Mouse (Mus musculus): Measurements from ENCODE around the gene Tanc1. TPM values are rescaled to one million over a fixed set of nuclear protein-coding genes. Genes with fewer than 3 reads are reported as not detected.
A peak's percentile ranks its signal among the peaks of the same experiment; 100 is the strongest.
"Not testable (repeated sequence)": the region's sequence is repeated elsewhere in the genome, so short reads cannot be mapped to it uniquely, and the experiment has no call there.

Tanc1 gene
- polyA plus RNA-seq (2016; fragmentation: Nextera tagmentation; extraction: Ambion mirVana): 20.0 and 23.6 TPM in 2 replicates

DNA sequence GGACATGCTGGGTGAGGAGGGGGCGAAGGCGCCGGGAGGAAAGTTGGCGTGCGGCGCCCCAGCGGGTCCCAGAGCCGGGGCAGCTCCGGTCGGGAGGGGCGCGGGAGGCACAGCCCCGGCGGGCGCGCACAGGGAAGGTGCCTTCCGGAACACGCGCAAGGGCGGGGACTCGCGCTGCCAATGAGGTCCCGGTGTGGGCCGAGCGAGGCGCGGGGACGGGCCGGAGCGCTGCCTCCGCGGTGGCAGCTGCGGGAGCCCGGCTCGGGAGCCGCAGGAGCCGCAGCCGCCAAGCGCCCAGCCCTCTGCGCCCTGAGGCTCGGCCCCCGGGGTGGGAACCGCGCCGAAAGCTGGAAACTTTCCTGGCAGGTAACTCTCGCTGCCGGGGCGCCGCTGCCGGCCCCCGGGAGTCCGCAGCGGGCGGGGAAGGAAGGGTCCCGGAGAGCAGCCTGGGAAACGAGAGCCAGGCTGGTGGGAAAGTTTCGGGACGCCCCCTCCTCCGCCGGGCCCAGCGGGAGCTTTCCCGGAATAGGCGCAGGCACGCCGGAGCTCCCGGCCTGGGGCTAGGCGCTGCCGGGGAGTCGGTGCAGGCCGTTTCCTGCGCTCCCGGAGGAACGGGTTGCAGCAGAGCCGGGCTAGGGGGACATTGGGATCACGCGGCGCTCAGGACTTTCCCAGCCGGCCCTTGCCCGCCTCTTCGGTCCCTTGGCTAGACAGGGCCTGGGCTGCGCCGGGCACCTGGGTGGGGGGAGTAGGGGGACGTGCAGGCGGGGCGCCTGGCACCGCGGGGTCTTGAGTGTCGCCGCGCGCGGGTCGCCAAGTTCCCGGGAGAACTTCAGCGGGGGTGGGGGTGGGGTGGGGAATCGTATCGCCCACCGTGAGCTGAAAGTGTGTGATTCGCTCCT lies at the start of gene Tanc1:
Gene Tanc1 (plus strand): TSS at position 212 of the 902 bp plus-strand sequence.
- peak within 1 kb of the TSS; percentile 65 for H3K4me2 ChIP-seq
- H3K9ac ChIP-seq: peak within 1 kb of the TSS; percentile 80
- no peaks in the 10 kb centered on the region for H3K27me3 ChIP-seq
- peak within 1 kb of the TSS; percentile 88 for H3K27ac ChIP-seq
- ATAC-seq (ENCODE audit: low FRiP score): peak; percentile 94
- H3K36me3 ChIP-seq (replicated peaks): no peaks in the 10 kb centered on the region
- peaks cover 34% of the 10 kb centered on the region for H3K4me1 ChIP-seq
- H3K9me3 ChIP-seq: no peaks in the 10 kb centered on the region
- under 1% methylated on average over 90 of the region's 99 CpGs for WGBS
- peak within 1 kb of the TSS; percentile 77 for H3K4me3 ChIP-seq (replicated peaks)

DNA sequence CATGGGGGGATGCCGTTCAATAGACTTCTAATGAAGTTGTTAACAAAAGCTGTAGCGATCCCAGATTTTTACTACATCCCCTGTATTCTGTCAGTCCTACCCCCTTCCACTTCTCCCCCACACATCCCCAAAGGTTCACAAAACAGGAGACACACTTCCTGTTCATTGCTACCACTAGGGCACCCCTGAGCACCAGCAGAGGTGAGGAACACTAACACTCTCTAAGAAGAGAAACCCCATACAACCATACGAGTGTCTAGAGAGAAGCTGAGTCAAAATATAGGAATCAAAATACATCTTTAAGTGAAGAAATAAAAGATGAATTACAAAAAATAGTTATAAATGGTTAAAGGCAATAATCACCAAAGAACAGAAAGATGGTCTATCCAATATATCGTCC lies 49.6 kb upstream of the Tanc1 start:
- H3K9ac ChIP-seq: no peak overlapping the region
- ATAC-seq (ENCODE audit: low FRiP score): no peak
- H3K27ac ChIP-seq: no peak overlapping the region
- 76% methylated on average over 4 of the region's 4 CpGs for WGBS
- no peaks in the 10 kb centered on the region for H3K27me3 ChIP-seq
- H3K4me1 ChIP-seq: peaks cover 10% of the 10 kb centered on the region; the same call in 1 of the 2 replicates
- H3K9me3 ChIP-seq: peaks cover 5% of the 10 kb centered on the region; the same call in 1 of the 2 replicates
- H3K4me2 ChIP-seq: no peak overlapping the region
- no peak overlapping the region for H3K4me3 ChIP-seq (replicated peaks)
- no peaks in the 10 kb centered on the region for H3K36me3 ChIP-seq (replicated peaks)

DNA sequence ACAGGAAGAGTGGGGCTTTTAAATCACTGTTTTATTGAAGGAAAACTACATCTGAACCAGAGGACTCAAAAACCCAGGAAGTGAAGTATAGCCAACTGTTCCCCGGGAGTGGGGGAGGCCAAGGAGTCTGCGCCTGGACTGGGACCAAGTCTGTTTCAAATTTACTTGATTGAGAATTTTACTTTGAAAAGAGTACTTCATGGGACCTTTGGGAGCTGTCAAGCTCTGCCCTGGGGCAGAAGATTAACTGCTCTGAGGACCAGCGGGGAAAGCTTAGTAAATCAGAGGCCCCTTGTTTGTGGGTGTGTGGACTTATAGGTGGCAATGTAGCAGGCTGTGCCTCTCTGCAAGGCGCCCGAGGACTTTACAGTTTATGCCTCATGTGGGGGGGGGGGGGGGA lies 49.1 kb upstream of the Tanc1 start:
- ATAC-seq (ENCODE audit: low FRiP score): peak; percentile 60; the same call in 1 of the 2 replicates
- Histone ChIP-seq H3K9ac (no peak overlapping the region), H3K27me3 (no peaks in the 10 kb centered on the region), H3K27ac (no peak overlapping the region), H3K9me3 (peaks cover 5% of the 10 kb centered on the region; the same call in 1 of the 2 replicates), H3K4me1 (peaks cover 10% of the 10 kb centered on the region; the same call in 1 of the 2 replicates), H3K36me3 (replicated peaks) (no peaks in the 10 kb centered on the region), H3K4me2 (no peak overlapping the region), H3K4me3 (replicated peaks) (no peak overlapping the region)
- WGBS: 36% methylated on average over 5 of the region's 5 CpGs

DNA sequence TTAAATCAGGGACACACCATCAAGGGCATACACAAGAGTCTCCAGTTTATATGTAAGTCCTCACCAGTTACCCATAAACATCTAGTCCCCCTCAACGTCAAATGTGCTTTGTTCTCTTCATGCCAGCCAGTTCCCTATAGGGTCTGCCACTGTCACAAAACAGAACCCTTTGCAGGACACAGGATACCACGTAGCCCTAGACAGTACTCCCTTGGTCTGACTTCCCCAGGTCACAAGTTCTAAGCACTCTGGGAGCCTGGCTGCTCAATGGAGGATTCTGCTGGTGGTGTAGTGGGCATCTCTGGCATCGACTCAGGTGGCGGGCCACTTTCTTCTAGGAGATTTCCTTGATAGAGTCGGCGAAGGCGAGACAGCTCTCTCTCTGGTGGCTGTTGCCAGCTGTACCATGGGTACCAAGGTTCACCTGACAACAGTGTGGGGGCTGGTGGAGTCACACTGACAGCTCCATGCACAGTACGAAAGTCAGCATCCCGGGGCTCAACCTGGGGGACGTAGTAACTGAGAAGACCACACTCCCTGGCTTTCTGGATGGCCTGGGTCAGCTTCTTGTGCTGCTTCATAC lies 47.7 kb upstream of the Tanc1 start:
- not testable (repeated sequence) for H3K4me2 ChIP-seq; H3K4me1 ChIP-seq; H3K27me3 ChIP-seq; H3K4me3 ChIP-seq (replicated peaks); H3K9ac ChIP-seq; ATAC-seq (ENCODE audit: low FRiP score); H3K9me3 ChIP-seq; H3K36me3 ChIP-seq (replicated peaks); H3K27ac ChIP-seq
- WGBS: 98% methylated on average over 3 of the region's 10 CpGs

DNA sequence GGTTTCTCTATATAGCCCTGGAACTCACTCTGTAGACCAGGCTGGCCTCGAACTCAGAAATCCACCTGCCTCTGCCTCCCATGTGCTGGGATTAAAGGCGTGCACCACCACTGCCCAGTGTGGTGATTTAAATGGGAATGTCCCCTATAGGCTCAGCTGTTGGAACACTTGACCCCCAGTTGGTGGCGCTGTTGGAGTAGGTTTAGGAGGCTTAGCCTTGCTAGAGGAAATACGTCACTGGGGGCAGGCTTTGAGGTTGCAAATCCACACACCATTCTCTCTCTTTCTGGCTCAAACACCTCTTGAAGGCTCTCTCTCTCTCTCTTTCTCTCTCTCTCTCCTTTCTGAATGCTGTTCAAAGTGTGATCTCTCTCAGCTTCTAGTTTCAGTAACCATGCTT lies 46.9 kb upstream of the Tanc1 start:
- no peak for ATAC-seq (ENCODE audit: low FRiP score)
- no peak overlapping the region for H3K27ac ChIP-seq
- no peak overlapping the region for H3K9ac ChIP-seq
- H3K4me3 ChIP-seq (replicated peaks): no peak overlapping the region
- H3K9me3 ChIP-seq: peaks cover 17% of the 10 kb centered on the region
- WGBS: 79% methylated on average over 4 of the region's 4 CpGs
- H3K27me3 ChIP-seq: no peaks in the 10 kb centered on the region
- no peaks in the 10 kb centered on the region for H3K36me3 ChIP-seq (replicated peaks)
- H3K4me1 ChIP-seq: peaks cover 10% of the 10 kb centered on the region; the same call in 1 of the 2 replicates
- no peak overlapping the region for H3K4me2 ChIP-seq

DNA sequence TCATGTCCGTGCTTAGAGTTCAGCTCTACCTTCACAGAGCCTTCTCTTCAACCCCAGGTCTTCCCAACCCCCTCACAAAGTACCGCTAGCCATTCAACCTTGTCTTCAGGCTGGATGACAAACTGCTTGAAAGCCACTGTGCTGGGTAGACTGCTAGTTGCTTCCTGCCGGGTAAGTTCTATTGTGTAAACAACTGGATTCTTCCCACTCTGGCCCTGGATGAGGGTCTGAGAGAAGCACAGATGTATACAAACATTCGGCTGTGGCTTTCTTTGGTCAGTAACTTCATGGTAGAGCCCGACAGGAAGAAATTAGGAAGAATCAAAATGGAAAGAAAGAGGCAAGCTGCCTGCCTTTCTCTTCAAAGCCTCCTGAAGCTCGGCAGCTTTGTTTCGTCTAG lies 30.9 kb upstream of the Tanc1 start:
- ATAC-seq (ENCODE audit: low FRiP score): no peak
- Histone ChIP-seq H3K9ac (no peak overlapping the region), H3K4me1 (no peaks in the 10 kb centered on the region), H3K27ac (no peak overlapping the region), H3K9me3 (no peaks in the 10 kb centered on the region), H3K4me3 (replicated peaks) (no peak overlapping the region), H3K4me2 (no peak overlapping the region), H3K27me3 (no peaks in the 10 kb centered on the region), H3K36me3 (replicated peaks) (no peaks in the 10 kb centered on the region)
- 45% methylated on average over 7 of the region's 7 CpGs for WGBS

DNA sequence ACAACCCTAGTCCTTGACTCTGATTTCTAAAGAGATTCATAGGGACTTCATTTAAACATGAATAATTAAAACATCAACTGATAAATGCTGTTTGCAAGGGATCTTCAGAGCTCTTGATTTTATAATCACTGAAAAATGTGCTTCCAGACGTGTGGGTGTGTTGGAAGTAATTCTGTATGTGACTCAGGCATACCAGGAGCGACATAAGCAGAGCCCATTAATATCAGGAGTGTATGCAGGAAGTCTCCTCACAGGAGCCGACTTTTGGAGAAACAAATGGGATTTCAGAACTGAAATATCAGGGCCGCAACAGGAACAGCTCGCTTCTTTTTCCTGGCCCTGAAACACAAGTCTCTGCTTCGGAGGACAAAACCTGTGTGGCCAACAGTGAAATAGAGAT lies 27.9 kb upstream of the Tanc1 start:
- no peak for ATAC-seq (ENCODE audit: low FRiP score)
- no peak overlapping the region for H3K9ac ChIP-seq
- no peak overlapping the region for H3K4me2 ChIP-seq
- no peak overlapping the region for H3K27ac ChIP-seq
- H3K4me1 ChIP-seq: peaks cover 5% of the 10 kb centered on the region; the same call in 1 of the 2 replicates
- WGBS: 92% methylated on average over 6 of the region's 6 CpGs
- H3K9me3 ChIP-seq: no peaks in the 10 kb centered on the region
- H3K27me3 ChIP-seq: no peaks in the 10 kb centered on the region
- H3K4me3 ChIP-seq (replicated peaks): no peak overlapping the region
- no peaks in the 10 kb centered on the region for H3K36me3 ChIP-seq (replicated peaks)

DNA sequence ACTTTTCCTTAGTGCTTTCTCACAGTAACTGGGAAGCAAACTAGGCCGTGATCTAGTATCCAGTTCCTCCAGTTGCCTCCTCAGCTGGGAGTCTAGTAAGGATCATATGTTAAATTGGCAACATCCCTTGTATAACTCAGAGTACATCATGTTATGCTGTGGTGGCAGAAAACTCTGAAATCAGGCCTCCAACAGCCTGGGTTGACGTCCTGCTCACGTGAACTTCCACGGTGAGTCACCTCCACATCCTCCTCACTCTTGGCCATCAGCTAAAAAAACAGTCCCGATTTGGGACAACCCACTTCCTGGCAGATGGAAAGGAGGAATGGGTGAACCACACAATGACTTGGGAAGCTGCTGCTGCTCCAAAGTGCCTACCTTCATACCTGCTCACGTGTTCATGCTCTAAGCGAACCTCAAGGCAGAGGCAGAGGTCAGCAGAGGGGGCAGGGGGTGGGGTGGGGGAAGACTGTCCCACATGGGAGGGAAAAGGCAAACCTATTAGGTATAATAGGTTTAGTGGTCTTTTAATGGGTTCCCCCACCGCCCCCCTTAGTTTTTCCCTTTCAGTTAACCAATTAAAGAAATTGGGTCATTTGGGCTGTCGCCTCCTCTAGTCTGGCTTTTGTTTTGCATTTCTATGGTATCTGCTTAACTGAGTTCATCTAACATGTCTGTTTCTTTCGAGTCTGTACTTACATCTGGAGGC lies 24.3 kb upstream of the Tanc1 start:
- Histone ChIP-seq H3K4me2 (no peak overlapping the region), H3K4me3 (replicated peaks) (no peak overlapping the region), H3K27ac (no peak overlapping the region), H3K9ac (no peak overlapping the region), H3K36me3 (replicated peaks) (no peaks in the 10 kb centered on the region), H3K9me3 (no peaks in the 10 kb centered on the region), H3K4me1 (peaks cover 5% of the 10 kb centered on the region; the same call in 1 of the 2 replicates), H3K27me3 (no peaks in the 10 kb centered on the region)
- ATAC-seq (ENCODE audit: low FRiP score): no peak
- WGBS: 58% methylated on average over 10 of the region's 10 CpGs

DNA sequence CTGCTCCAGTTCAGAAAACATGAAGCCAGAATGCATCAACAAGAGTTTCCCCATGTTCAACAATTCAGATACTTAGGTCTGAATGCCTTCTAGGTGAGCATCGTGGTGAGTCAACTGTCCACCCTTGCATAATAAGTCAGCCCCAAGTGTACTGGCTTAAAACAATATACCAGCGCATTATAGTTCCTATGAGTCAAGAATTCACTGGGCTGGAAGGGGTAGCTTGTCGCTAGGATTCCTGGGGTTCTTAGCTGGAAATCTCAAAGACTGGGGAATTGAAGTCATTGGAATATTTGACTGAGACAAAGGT lies 23.8 kb upstream of the Tanc1 start:
- Histone ChIP-seq H3K27ac (no peak overlapping the region), H3K9me3 (no peaks in the 10 kb centered on the region), H3K4me3 (replicated peaks) (no peak overlapping the region), H3K4me1 (peaks cover 5% of the 10 kb centered on the region; the same call in 1 of the 2 replicates), H3K9ac (no peak overlapping the region), H3K4me2 (no peak overlapping the region), H3K27me3 (no peaks in the 10 kb centered on the region), H3K36me3 (replicated peaks) (no peaks in the 10 kb centered on the region)
- WGBS: 54% methylated on average over 3 of the region's 3 CpGs
- no peak for ATAC-seq (ENCODE audit: low FRiP score)

DNA sequence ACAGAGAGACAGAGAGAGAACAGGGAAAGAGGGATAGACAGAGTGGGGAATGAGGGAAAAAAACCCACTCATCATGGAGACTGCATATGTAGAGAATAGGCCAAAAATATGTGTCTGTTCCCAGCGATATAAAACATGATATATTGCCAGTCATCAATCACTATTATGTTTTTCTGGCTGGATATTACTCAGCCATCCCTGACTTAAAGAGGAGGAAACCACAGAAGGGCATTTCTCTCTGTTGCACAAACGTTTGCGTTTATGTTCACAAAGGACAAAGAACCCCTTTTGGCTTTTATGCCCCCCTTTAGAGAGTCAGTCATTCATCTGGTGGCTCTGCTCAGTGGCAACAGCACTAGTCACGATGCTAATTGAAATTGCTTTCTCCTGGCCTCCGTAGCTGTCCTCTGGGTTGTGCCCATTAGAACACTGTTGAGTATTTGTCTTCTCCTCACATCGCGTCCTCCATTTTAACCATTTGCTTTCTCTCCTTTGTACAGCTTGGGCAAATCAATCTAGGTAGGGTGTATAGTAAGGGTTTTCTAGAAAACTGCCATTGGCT lies 18.4 kb upstream of the Tanc1 start:
- Histone ChIP-seq H3K27me3 (no peaks in the 10 kb centered on the region), H3K9me3 (no peaks in the 10 kb centered on the region), H3K27ac (no peak overlapping the region), H3K4me3 (replicated peaks) (no peak overlapping the region), H3K36me3 (replicated peaks) (no peaks in the 10 kb centered on the region), H3K4me2 (no peak overlapping the region), H3K9ac (no peak overlapping the region), H3K4me1 (peaks cover 10% of the 10 kb centered on the region; the same call in 1 of the 2 replicates)
- 46% methylated on average over 7 of the region's 7 CpGs for WGBS
- ATAC-seq (ENCODE audit: low FRiP score): no peak

DNA sequence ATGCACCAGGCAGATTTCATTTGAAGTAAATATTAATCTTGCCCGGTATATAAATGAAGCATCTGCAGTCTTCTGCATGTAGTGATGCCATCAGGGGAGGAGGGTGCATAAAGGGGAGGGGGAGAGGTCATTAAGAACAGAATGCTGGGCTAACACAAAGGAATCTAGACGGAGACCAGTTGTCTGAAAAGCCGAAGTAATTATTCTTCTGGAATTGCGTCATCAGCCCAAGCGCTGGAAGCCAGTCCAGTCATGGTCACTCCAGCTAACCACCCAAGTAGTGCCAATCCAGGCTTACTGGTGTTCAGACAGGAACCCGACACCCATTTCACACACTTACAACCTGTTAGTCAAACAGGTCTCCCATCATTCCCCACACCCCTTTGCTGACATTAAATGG lies 17.7 kb upstream of the Tanc1 start:
- H3K27me3 ChIP-seq: no peaks in the 10 kb centered on the region
- ATAC-seq (ENCODE audit: low FRiP score): no peak
- no peak overlapping the region for H3K4me2 ChIP-seq
- H3K27ac ChIP-seq: no peak overlapping the region
- H3K9ac ChIP-seq: no peak overlapping the region
- H3K9me3 ChIP-seq: no peaks in the 10 kb centered on the region
- H3K36me3 ChIP-seq (replicated peaks): no peaks in the 10 kb centered on the region
- no peak overlapping the region for H3K4me3 ChIP-seq (replicated peaks)
- 49% methylated on average over 6 of the region's 6 CpGs for WGBS
- H3K4me1 ChIP-seq: peaks cover 16% of the 10 kb centered on the region; the same call in 1 of the 2 replicates

DNA sequence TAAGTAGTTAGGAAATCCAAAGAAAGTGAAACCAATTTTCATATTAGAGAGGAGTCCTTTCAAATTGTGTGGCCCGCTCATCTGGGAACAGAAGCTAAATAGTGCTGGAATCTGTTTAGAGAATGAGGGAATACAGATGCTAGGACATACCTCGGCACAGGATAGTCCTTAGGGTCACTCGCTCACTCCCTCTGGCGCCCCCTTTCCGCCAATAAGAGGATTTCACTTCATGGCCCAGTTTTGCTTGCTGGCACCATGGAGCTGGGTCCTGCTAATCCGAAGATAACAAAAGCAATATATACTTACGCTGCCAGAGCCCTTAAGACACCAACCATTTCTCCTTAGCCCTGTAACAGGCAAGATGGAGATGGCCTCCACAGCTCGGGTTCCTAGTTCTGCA lies 15.3 kb upstream of the Tanc1 start:
- Histone ChIP-seq H3K27me3 (no peaks in the 10 kb centered on the region), H3K9ac (no peak overlapping the region), H3K4me2 (no peak overlapping the region), H3K27ac (no peak overlapping the region), H3K4me1 (peaks cover 26% of the 10 kb centered on the region; the same call in 1 of the 2 replicates), H3K36me3 (replicated peaks) (no peaks in the 10 kb centered on the region), H3K4me3 (replicated peaks) (no peak overlapping the region), H3K9me3 (no peaks in the 10 kb centered on the region)
- WGBS: 63% methylated on average over 8 of the region's 8 CpGs
- ATAC-seq (ENCODE audit: low FRiP score): no peak

Data from forebrain, embryonic 12.5 days (tissue).